Mouse (Mus musculus) monocyte, adult 2 months (primary cell): ENCODE data around the gene Map4k1.

Source experiments
- DNase-seq, 2 experiments: peaks; one replicate each; pipeline ENCODE4 v3.0.0; 2022; ENCODE audit warnings: low spot score in 2 of 2, low read depth in 1 of 2

The Map4k1 gene

DNA sequence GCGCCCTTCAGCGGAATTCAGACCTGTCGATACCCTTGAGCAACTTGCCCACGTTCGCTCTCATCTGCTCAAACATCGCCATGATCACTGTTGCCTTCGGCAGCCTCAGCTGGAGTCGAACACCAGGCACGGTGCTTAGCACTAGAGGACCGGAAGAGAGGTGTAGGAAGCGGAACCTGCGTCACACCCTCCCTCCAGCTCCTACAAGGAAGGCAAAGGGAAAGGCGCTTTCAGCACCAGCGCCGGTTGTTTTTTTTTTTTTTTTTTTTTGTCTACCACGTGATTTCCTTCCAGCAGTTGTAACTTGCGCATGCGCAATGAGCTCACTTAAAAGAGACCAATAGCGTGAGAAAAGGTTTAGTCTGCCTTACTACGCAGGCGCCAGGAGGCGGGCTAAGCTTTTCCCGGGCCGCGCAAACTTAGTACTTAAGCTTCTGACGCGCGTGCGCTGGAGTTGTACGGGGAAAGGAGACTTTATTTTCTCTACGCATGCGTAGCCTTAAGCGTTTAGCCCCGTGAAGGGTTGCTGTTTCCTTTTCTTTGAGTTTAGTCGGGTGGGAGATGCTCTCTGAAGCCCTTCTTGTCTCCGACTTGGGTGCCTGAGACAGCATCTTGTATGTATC lies at the start of gene Map4k1, which contains the start of gene Eif3k:
Gene Map4k1, plus strand, starts transcription at position 400 of the 623 bp plus-strand sequence.
Gene Eif3k, minus strand, starts transcription at position 214 of the 623 bp plus-strand sequence.
- DNase-seq = peak; percentile 92 to 93

DNA sequence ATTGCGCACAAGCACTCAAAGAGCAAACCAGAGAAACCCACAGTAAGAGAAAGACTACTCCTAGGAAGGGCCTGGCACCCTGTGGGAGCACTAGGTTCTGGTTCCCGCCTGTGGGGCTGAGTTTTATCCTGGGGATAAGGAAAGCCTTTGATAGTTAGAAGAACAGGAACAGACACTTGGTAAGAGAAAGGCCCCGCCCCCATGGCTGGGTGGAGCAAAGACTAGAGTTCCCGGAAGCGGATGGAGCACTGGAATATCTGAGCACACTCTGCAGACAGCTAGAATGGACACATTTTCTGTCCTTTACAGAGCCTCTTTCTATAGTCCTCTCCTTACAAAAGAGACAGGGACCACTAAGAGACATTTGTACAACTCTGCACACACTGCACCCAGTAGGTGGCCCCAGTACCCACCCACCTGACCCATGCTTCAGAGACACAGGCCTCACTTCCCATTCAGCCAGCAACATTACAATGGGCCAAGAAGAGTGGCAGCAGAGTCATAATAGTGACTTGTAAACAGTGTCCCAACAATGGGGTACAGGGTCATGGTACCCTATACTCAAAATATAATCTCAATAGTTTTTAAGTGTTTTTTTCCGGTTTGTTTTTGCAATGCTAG lies 49.3 kb upstream of the Map4k1 start:
- DNase-seq = peak in 1 of 2 experiments; percentile 7

DNA sequence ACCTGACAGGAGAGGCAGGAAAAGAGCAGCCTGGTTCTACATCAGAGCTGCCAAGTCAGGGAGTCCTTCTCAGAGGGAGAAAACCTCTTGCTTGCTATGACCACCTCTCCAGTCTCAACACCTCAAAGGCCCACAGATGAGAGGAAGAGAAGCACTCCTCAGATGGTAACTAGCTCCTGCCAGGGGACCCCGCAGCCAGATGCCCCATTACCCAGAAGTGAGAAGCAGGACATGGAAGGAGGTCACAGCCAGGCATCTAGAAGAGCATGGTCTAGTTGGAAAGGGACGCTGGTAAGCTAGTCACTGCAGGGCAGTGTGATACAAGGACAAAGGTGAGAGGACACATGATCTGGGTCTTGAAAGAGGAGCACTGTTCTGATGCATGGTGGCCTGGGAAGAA lies 48.0 kb upstream of the Map4k1 start:
- DNase-seq = no peak

DNA sequence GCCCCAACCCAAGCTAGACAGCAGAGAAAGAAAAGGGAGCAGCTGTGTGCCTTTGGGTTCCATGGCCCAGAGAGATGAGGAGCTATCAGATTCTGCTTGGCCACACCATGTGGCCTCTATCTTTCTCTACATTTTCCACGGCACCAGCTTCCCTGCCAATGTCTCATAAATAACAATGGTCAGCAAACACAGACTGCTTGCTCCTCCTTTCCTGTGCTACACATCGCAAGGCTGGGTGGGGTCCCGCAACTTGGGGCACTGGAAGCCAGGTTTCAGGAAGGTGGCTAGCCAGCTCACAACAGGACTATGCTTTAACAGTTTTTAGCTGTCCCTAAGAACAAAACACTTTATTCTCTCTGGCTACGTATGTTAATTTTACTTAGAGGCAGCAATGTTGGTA lies 45.1 kb upstream of the Map4k1 start:
- DNase-seq = no peak

DNA sequence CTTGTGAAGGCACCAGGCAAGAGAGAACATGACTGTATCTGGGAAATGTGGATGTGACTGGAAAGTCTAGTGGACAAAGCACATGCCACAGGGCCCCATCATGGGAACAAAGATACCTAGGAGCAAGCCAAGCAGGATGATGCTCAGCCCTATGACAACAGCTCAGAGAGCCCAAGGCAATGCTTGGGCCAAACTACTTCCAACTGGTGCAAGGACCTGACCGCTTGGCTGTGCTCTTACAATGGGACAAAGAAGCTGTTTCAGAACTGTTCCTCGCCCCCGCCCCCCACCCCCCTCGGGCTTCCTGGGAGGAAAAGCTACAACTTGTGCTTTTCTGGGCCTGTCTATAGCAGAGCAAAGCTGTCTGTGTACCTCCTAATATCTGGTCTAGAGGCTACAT lies 43.2 kb upstream of the Map4k1 start:
- no peak for DNase-seq

DNA sequence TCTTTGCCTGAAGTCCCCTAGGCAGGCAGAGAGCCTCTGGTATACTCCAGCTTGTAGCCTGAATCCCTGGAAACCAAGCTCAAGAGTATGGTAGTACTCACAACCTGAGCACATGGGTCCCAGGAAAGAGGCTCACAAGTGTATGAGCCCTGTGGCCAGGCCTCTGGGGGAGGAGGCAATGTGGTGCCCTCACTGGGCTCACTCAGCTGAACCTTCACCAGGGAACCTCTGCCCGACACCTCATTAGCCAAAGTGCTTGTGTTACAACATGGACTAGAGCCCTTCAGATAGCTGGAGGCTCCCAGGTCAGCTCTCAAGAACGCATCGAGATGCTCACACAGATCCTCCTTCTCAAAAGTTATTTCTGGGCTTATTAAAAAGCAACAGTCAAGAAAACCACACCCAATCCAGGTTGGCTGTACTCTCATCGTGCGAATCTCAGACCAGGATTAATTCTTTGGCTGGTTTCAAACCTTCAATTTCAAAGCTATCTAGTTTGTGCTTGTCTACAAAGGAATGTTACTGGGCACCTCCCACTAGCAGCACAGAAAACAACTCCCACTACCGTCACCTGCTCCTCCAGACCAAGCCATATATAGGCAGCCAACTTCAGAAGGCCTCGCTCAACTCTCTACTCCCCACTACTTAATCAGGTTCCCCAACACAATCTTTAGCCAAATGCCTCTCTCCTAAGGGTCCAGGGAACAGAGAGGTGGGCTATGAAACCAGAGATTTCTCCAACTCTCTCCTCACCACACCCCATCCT lies 42.2 kb upstream of the Map4k1 start:
- DNase-seq = no peak

DNA sequence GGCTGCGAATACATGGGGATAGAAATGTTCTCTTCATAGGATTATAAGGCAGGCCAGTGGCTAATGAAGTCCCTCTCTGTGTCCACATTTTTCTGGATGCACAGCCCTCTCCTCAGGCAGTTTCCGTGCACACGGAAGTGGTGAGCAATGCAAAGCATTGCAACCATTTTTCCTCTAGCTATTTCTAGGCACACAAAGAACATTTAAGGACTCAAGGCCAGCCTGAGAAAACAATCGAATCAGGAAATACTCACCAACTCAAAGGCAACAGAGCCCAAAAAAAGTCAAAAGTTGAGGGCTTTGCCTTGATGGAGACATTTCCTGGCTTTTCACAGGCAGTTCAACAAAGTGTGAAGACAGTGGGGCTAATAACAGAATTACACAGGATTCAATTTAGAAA lies 40.7 kb upstream of the Map4k1 start:
- DNase-seq = no peak

DNA sequence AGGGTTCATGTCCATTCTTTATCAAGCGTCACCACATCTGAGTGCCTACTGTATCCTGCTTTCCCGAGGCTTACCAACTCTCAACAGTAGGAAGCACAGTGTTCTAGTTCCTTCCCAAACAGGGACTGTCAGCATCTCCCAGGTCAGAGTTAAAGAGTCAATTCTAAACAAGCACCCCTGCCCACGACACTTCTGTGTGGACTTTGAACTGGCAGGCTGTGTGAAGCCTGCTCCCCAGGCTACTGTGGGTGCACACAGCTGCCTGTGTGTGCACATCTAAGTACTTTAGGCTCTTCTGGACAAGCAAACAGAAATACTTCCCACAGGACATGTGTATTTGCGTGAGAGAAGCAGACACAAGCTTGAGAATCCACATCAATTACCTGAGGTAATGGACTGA lies 40.3 kb upstream of the Map4k1 start:
- no peak for DNase-seq

DNA sequence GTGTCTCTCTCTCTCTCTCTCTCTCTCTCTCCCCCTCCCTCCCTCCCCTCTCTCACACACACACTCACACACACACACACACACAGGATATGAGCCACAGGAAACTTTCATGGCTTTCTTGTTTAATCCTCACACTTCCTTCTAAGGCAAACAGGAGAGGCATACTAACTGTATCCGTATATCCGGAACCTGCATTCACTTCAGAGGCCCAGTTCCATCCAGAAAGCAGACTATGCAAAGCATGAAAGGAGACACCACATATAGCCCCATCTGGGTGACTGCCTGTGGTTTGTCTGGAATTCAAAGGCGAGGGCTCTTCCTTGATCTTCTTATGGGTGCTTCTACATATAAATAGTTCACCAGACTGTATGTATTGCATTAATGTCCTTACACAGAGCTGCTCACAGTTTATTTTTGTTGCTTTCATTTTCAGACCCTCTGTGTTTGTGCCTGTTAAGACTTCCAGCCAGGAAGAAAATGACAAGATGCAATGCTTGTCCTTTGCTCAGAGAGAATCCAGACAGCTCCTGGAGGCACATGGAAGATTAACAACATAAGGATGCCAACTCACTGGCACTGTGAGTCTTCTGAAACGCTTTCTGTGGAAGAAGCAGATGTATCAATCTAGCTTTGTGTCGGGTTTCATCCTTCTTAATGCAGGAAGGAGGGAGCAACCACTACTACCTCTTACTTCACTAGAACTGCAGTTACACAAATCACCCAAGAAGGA lies 38.2 kb upstream of the Map4k1 start:
- no peak for DNase-seq

DNA sequence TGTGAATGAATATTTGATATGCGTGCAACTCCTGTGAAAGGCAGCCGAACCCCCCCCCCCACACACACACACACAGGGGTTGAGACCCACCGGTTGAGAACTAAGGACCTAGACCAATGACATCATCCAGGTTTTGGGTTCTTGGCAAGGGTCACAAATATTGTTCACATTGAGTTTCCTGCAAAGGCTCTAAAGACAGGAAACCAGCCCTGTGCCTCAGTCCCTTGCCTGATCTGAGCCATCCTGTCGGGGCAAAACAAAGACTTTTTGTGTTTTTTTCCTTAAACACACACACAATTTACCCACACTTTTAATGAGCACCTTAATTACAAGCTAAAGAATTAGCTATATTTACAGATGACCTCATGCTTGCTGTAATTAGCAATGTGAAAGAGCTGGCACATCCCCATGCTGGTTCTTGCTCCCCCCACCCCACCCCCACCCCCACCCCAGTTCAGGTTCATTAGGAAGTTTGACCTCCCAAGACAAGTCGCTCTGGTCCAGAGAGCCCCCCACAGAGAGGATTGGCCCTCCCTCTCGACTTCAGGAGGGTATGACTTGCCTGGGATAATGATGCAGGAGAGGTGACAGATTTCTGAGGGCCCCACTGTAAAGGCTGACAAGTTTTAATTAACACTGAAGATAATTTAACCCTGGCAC lies 37.0 kb upstream of the Map4k1 start:
- no peak for DNase-seq

DNA sequence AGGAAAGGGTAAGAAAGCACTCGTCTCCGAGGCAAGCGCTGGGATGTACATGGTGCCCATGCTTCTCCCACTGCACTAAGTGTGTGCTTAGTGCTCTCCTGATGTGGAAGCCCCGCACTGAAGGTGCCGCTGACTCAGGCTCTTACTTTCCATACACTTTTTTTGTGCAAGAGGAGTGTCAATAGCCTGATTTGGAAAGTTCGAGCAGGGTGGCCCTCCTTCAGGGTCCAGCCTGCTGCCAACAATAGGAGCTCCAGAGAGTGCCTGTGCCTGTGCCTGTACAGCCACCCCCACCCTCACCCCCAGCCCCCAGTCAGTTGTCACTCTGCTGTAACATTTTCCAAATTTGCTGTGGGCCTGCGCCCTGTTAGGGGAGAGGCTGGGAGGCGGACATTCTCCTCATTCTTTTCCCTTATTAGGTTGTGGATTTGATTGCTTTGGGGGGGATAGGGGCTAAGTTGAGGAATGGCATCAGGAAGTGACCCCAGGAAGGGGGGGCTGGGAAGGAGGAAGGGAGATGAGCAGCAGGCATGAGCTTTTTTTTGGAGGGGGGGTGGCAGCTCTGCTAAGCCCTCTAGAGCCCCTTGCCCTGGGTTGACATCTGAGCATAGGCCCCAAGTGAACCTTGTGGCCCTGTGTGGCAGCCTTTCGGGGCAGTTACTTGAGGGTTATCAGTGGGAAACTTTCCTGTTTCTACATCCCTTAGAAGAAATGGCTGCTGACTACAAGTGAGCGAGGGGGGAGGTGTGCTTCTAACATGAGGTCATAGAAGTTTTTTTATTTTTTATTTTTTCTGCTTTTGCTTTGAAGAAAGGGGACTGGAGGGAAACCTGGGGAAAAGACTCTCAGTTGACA lies 36.2 kb upstream of the Map4k1 start:
- DNase-seq = no peak

DNA sequence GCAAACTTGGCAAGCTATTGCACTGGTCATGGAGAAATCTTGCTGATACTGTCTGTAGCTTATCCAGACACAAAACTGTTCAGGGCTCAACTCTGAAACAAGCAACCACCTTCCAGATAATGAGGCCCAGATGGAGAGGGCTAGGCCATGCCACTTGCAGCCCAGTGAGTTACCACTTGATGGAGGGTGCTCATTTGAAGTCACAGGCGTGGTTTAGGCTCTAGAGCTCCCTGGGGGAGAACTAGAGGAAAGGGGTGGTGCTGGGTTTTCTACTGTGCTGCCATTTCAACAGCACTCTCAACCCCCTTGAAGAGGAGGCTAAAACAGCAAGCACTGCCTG lies 35.6 kb upstream of the Map4k1 start:
- DNase-seq = no peak

DNA sequence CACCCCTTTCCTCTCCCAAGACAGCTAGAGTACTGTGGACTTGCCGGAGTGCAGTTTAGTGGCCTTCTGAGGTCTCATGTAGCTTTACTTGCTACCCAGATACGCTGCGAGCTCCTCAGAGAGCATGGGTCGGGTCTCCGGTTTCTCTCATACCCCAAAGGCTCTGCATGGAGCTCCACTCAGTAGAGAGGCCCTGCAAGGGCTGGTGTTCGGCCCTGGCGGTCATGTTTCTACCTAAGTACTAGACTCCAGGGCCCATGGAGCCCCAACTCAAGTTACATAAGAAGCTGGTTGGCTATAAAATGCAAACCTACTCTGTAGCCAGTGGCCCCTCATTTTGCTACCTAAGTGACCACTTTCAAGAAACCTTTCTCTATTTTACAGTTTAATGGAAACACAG lies 33.1 kb upstream of the Map4k1 start:
- no peak for DNase-seq

DNA sequence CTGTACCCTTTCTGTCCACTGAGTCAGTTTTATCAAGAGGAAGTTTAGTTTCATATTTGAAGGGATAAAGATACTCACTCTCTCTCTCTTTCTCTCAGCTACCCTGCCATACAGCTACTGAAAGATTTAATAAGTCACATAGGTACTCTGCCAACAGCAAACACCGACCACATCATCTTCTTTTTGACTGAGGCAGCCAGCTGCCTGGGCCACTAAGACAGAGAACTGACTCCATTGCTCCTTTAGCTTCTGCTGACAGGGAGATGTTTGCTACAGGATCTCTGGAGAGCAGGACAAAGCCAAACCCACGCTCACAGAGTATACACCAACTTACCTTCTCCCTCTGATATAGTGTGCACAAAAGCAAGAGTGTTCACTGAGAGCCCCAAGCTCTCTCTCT lies 32.6 kb upstream of the Map4k1 start:
- DNase-seq = no peak

DNA sequence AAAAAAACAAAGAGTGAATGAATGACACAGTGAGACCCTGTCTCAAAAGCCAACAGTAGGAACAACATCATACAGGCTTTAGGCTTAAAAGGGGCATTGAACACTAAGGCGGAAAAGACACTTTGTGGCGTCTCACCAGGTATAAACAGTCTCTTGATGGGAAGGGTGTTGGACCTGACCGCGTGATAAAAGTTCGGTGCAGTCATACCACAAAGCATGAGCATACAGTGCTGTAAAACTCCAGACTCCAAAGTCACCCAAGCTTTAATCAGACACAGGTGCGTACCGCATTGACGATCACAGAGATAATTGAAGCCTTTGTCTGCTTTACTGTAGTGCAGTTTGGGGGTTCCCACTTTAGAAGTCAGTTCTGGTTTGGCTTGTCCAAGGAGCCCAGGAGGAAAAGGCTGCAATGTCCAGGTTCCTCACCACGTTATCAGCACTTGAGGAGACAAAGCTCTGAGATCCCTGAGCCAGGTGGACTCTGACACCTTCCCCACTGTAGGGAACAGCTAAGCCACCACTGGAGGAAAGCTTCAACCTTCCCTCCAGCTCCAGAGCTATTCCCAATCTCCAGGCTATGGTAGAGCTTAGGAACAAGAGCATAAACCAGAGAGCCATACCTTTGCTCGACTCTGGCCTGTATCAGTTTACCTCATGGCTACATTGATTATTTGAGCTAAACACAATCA lies 31.4 kb upstream of the Map4k1 start:
- no peak for DNase-seq

DNA sequence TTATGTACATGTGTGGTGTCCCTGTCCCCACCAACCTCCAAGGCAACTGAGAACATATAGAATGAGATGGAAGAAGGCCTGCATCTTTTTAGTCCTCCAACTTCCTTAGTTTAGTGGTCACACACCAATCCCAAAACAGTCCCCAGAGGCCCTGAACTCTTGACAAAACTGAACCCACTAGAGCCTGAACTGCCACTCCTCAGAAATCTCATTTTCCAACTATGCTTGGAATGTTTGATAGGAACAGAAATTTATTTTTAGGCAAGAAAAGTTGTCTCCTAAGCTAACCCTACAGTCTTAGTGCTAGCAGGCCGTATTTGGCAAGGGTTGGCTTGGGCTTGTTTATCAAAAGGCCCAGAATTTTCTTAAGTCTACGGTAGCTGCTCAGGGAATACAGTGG lies 30.1 kb upstream of the Map4k1 start:
- no peak for DNase-seq

DNA sequence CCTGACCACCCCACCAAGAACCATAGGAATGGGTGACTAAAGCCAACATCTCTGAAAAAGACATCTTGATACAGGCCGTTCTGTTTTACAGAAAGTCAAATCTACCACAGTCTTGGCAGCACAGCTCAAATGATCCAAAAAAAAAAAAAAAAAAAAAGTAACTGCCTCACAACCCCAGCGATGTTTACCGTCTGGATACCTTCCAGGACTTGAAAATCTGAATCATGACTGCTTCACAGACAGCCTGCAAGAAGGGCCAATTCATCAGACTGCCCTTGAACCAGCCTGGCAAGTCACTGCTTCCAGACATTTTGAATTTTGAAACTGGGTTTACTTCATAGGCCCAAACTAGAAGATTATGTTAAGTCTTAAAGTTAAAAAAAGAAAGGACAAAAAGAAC lies 29.1 kb upstream of the Map4k1 start:
- no peak for DNase-seq

DNA sequence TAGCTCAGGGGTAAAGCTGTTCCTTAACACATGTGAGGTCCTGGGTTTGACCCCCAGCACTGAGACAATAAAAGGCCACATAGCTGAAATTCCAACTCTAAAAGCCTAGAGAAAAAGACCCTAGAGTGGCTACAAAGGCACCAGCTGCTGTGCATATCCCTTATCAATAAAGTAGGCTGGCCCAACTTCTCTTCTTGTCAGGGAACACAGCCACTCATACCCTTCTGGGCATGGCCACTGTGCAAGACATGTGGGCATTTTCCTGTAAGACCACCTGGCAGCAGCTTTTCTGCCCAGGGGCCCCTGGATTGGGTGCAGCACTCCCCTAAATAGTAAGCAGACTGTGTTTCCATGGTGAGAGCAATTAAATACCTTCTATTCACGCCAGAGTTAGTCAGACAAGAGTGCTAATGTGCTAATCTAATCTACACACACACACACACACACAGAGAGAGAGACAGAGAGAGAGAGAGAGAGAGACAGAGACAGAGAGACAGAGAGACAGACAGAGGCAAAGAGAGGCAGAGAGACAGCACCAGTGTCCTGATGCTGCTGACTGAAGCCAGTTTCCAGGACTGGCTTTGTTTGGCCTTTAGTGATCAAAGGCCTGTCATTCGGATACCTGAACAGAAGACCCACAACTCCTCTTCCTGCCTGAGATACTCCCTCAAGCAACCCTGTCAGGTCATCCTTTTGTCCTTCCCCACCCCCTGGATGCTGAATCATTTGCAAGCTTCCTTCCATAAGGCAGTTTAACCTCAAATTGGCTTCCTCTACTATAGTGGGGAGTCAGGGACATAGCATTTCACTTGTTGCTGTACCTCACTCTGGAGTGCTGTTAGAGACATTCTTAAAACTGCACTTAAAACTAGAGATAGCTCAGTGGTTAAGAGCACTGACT lies 28.1 kb upstream of the Map4k1 start:
- no peak for DNase-seq

DNA sequence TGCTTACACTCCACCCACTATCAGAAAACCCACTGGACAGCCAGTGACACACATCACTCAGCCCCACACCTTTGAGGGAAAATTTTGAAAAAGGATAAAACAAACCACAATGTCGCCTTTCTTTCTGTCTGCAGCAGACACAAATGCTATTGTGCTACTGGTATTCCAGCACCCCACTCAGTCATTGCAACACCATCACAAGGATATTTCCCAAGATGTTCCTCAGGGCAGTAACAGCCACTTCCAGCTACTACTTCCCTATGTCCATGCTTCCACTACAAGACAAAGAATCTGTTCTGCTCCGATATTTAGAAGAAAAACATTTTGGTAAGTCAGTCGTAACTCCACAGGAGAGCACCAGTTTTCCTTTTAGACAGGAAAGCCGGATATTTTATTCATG lies 27.1 kb upstream of the Map4k1 start:
- no peak for DNase-seq
